Mouse (Mus musculus): ENCODE results near the gene Gzmg.
A peak's percentile ranks its signal among the peaks of the same experiment; 100 is the strongest.
"Not testable (repeated sequence)": the region's sequence is repeated elsewhere in the genome, so short reads cannot be mapped to it uniquely, and the experiment has no call there.

Gzmg gene

GRCm38 (mm10) chr14:56159479-56159878 lies at the start of gene Gzmg:
Gzmg (minus strand) TSS chr14:56159579.
- DNase-seq (ENCODE audit: low spot score in 2 of 2): not testable (repeated sequence)

GRCm38 (mm10) chr14:56205613-56206012 lies 46.2 kb upstream of the Gzmg start:
- DNase-seq (ENCODE audit: low spot score in 2 of 2): no peak

- peak; percentile 5 to 7 for DNase-seq (ENCODE audit: low spot score in 2 of 2)
Observed at GRCm38 (mm10) chr14:56205021-56205420, 45.6 kb upstream of the Gzmg start.

GRCm38 (mm10) chr14:56203975-56204374 lies 44.6 kb upstream of the Gzmg start:
- DNase-seq (ENCODE audit: low spot score in 2 of 2): peak; percentile 60 to 76

GRCm38 (mm10) chr14:56186946-56187345 lies 27.6 kb upstream of the Gzmg start:
- no peak for DNase-seq (ENCODE audit: low spot score in 2 of 2)

- no peak for DNase-seq (ENCODE audit: low spot score in 2 of 2)
Observed at GRCm38 (mm10) chr14:56186521-56186920, 27.1 kb upstream of the Gzmg start.

GRCm38 (mm10) chr14:56177651-56178050 lies 18.3 kb upstream of the Gzmg start:
- DNase-seq (ENCODE audit: low spot score in 2 of 2): peak in 1 of 2 experiments; percentile 16

GRCm38 (mm10) chr14:56174499-56174898 lies 15.1 kb upstream of the Gzmg start, which contains the start of gene Gzmn:
Gzmn (minus strand) TSS chr14:56174599.
- DNase-seq (ENCODE audit: low spot score in 2 of 2): no peak

- DNase-seq (ENCODE audit: low spot score in 2 of 2): peak in 1 of 2 experiments; percentile 5
Observed at GRCm38 (mm10) chr14:56173396-56173795, 14.0 kb upstream of the Gzmg start.

GRCm38 (mm10) chr14:56172744-56173143 lies 13.4 kb upstream of the Gzmg start:
- DNase-seq (ENCODE audit: low spot score in 2 of 2): no peak

- peak; percentile 33 to 52 for DNase-seq (ENCODE audit: low spot score in 2 of 2)
Observed at GRCm38 (mm10) chr14:56168009-56168408, 8.6 kb upstream of the Gzmg start.

GRCm38 (mm10) chr14:56162109-56162508 lies 2.7 kb upstream of the Gzmg start:
- no peak for DNase-seq (ENCODE audit: low spot score in 2 of 2)

GRCm38 (mm10) chr14:56155340-56155739 lies 4.0 kb downstream of the Gzmg start:
- DNase-seq (ENCODE audit: low spot score in 2 of 2): no peak

- DNase-seq (ENCODE audit: low spot score in 2 of 2): not testable (repeated sequence)
Observed at GRCm38 (mm10) chr14:56133675-56134074, 25.7 kb downstream of the Gzmg start.

GRCm38 (mm10) chr14:56132508-56132907 lies 26.9 kb downstream of the Gzmg start, which contains the start of gene Gzmd:
Gzmd (minus strand) TSS chr14:56132608.
- not testable (repeated sequence) for DNase-seq (ENCODE audit: low spot score in 2 of 2)

- no peak for DNase-seq (ENCODE audit: low spot score in 2 of 2)
Observed at GRCm38 (mm10) chr14:56128341-56128740, 31.0 kb downstream of the Gzmg start.

GRCm38 (mm10) chr14:56123516-56123915 lies 35.9 kb downstream of the Gzmg start:
- DNase-seq (ENCODE audit: low spot score in 2 of 2): no peak

GRCm38 (mm10) chr14:56120525-56120924 lies 38.9 kb downstream of the Gzmg start, which contains the start of gene Gzme:
Gzme (minus strand) TSS chr14:56120625.
- no peak for DNase-seq (ENCODE audit: low spot score in 2 of 2)

- not testable (repeated sequence) for DNase-seq (ENCODE audit: low spot score in 2 of 2)
Observed at GRCm38 (mm10) chr14:56115531-56116310, 43.7 kb downstream of the Gzmg start.
